Mouse (Mus musculus): ENCODE measurements at regions not wholly inside any gene's neighbourhood (a gene's known extent, or its start where the extent isn't known, plus 50 kb on each side); places are given as distances from the start of the nearest gene placed in this dataset.

DNA sequence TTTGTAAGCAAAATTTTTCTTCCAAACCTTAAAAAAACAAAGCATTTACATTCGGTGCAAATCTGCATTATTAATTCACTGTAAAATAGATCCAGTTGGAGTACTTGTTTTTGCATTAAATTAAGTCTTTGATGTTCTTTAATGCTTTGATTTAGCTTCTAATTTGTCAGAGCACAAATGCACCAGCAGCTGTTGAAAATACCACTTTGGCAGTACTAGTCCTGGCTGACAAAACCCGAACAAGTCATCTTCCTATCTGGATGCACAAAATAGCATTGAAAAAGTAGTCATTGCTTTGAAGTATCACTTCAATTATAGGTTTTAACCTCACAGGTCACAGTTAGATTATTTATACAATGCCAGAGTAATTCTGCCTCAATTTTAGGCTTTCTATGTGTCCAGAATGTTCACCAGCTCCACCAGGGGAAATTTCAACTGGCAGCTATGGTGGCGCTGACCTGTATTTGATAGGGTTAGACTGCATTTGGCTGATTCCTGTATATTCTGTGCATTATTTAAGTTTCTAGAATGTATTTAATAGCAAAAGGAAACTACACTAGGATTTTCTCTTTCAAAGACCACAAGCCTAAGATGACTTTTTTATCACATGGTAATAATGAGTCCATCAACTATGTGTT, 163.3 kb upstream of the Zic1 start:
- H3K9ac ChIP-seq = no peak overlapping the region
- H3K36me3 ChIP-seq = no peaks in the 10 kb centered on the region
- 84% methylated on average over 3 of the region's 3 CpGs for WGBS
- ATAC-seq (ENCODE audit: low FRiP score, low read depth) = no peak
- H3K27ac ChIP-seq = no peak overlapping the region
- H3K4me1 ChIP-seq = no peaks in the 10 kb centered on the region
- H3K4me2 ChIP-seq (replicated peaks) = no peak overlapping the region
- no peaks in the 10 kb centered on the region for H3K27me3 ChIP-seq
- no peaks in the 10 kb centered on the region for H3K9me3 ChIP-seq
- no peak overlapping the region for H3K4me3 ChIP-seq

DNA sequence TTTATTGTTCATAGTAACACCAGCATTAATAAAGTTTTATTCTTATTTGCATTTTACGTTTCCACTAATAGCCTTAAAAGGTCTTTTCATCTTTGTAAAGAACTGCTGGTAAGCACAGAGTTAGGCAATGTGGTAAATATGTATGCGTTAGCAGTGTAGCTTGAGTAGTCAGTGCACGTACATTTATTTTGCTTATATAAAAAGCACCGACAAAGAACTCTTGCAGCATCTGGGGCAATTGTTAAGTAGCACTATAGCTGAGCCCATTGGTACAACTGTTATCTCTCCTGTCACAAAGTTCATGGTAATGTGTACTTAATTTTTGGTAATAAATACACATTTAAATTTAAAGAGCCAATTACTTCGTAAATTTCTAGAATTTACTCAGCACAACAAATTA, 162.8 kb upstream of the Zic1 start:
- Histone ChIP-seq H3K9ac (no peak overlapping the region), H3K4me3 (no peak overlapping the region), H3K4me1 (no peaks in the 10 kb centered on the region), H3K27ac (no peak overlapping the region), H3K9me3 (no peaks in the 10 kb centered on the region), H3K4me2 (replicated peaks) (no peak overlapping the region), H3K36me3 (no peaks in the 10 kb centered on the region), H3K27me3 (no peaks in the 10 kb centered on the region)
- WGBS = 65% methylated on average over 5 of the region's 5 CpGs
- ATAC-seq (ENCODE audit: low FRiP score, low read depth) = no peak

DNA sequence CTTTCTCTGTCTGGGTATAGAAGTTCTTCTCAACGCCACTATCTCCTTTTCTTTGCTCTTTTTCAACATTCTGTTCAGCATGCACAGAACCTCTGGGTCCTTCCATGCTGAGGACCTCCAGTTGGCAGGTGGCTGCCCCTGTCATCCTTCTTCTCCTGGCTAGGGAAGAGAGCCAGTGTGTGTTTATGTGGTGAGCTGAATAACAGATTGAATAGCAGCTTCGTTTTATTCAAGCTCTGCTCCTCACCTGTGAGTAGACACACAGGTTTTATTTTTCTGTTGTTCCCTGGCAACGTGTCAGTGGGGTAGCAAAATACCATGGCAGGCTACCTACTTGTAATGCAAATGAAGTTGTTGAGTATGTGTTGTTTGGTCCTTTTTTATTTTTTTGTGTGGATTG, 154.9 kb upstream of the Zic1 start:
- no peak overlapping the region for H3K4me2 ChIP-seq (replicated peaks)
- no peaks in the 10 kb centered on the region for H3K9me3 ChIP-seq
- H3K9ac ChIP-seq = no peak overlapping the region
- WGBS = 42% methylated on average over 3 of the region's 3 CpGs
- no peaks in the 10 kb centered on the region for H3K27me3 ChIP-seq
- ATAC-seq (ENCODE audit: low FRiP score, low read depth) = no peak
- H3K36me3 ChIP-seq = no peaks in the 10 kb centered on the region
- H3K4me1 ChIP-seq = no peaks in the 10 kb centered on the region
- no peak overlapping the region for H3K4me3 ChIP-seq
- no peak overlapping the region for H3K27ac ChIP-seq

DNA sequence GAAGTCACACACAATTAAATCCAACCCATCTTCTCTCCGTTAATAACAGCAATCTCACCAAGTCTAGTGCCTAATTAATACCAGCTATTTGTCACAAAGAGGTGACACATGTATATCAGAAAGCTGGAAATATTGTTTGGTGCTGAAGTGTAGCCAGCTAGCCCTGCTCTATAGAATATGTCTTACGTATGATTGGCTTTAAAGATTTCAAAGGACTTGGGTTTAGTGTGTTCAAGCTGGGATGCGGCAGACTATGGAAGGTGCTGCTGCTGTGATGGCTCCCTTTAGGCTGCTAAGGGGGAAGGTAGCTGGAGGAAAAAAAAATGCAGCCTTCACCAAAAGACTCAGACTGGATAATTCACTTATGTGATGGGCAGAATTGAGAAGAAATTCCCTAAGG, 144.1 kb upstream of the Zic1 start:
- 79% methylated on average over 3 of the region's 3 CpGs for WGBS
- Histone ChIP-seq H3K4me2 (replicated peaks) (no peak overlapping the region), H3K9ac (no peak overlapping the region), H3K4me3 (no peak overlapping the region), H3K9me3 (no peaks in the 10 kb centered on the region), H3K4me1 (no peaks in the 10 kb centered on the region), H3K27ac (no peak overlapping the region), H3K27me3 (no peaks in the 10 kb centered on the region), H3K36me3 (no peaks in the 10 kb centered on the region)
- no peak for ATAC-seq (ENCODE audit: low FRiP score, low read depth)

DNA sequence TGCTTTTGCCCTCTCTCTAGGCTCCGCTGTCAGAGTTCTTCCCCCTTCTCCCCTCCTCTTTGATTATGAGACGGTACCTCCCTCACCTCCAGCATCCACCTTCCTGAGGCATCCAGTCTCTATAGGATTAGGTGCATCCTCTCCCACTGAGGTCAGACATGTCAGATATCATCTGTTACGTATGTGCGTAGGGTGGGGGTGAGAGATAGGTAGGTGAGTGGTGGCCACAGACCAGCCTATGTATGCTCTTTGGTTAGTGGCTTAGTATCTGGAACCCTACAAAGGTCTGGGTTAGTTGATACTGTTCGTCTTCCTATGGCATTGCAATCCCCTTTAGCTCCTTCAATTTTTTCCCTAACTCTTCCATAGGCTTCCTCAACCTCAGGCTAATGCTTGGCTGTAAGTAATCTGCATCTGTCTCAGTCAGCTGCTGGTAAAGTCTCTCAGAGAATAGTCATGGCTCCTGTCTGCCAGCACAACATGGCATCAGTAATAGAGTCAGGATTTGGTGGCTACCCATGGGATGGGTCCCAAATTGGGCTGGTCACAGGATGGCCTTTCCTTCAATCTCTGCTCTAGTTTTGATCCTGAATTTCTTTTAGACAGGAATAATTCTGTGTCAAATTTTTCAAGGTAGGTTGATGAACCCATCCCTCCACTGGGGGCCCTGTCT, 138.2 kb upstream of the Zic1 start:
- Histone ChIP-seq H3K27me3 (no peaks in the 10 kb centered on the region), H3K9ac (no peak overlapping the region), H3K4me3 (no peak overlapping the region), H3K36me3 (no peaks in the 10 kb centered on the region), H3K27ac (no peak overlapping the region), H3K4me2 (replicated peaks) (no peak overlapping the region), H3K9me3 (0 out of 2 replicates have a peak, but pooled peaks cover 4% of the 10 kb centered on the region), H3K4me1 (no peaks in the 10 kb centered on the region)
- 63% methylated on average over 5 of the region's 5 CpGs for WGBS
- ATAC-seq (ENCODE audit: low FRiP score, low read depth) = no peak

DNA sequence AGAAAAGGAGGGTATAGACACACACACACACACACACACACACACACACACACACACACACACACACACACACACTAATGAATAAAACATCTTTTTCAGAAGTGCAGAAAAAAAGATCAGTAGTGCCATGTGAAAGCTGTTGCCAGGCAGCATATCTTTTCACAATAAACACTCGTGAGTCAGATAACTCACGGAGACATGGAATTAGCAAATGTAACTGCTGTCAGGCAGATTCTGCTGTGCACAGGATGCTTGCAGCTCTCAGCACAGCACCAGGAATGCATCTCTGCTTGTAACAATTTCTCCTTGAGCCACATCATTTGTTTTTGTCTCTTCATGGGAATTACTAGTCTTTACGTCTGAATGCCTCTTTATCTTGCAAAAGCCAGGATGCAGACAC, 111.0 kb upstream of the Zic1 start:
- Histone ChIP-seq H3K4me2 (replicated peaks) (no peak overlapping the region), H3K27ac (no peak overlapping the region), H3K4me3 (no peak overlapping the region), H3K27me3 (no peaks in the 10 kb centered on the region), H3K9me3 (no peaks in the 10 kb centered on the region), H3K9ac (no peak overlapping the region), H3K36me3 (no peaks in the 10 kb centered on the region), H3K4me1 (no peaks in the 10 kb centered on the region)
- no peak for ATAC-seq (ENCODE audit: low FRiP score, low read depth)
- 55% methylated on average over 3 of the region's 3 CpGs for WGBS

DNA sequence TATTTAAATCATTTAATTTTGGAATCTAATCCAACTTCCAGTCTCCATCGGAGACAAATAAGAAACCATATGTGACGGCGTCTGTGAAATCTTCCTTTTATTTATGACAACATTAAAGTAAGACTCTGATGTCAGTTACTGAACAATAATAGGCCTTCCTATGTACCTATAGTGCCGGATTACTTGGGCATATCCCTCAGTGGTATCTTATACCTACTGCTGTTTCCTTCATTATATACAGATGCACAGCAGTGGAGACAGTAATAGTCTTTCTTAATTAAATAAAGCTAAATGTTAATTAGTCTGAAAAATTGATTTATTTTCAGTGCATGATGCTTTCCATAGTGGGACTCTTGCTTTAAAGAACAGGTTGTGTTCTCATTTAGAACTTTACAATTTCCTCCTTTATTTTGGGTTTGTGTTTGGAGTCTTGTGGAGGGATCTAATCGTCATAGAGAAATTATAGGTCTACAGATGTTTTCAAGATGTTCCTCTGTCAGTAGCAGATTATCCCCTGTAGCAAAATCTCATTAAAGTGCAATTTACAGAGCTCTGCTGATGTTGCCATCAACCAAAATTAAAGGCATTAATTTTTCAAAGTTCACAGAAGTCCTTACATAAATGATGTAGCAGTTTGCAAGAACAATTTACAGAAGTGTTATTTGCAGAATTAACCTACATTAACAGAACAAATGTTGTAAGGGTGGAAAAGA, 97.3 kb upstream of the Zic1 start:
- ATAC-seq (ENCODE audit: low FRiP score, low read depth) = no peak
- no peaks in the 10 kb centered on the region for H3K9me3 ChIP-seq
- no peaks in the 10 kb centered on the region for H3K27me3 ChIP-seq
- H3K27ac ChIP-seq = no peak overlapping the region
- 37% methylated on average over 5 of the region's 5 CpGs for WGBS
- H3K36me3 ChIP-seq = no peaks in the 10 kb centered on the region
- H3K9ac ChIP-seq = no peak overlapping the region
- H3K4me3 ChIP-seq = no peak overlapping the region
- H3K4me2 ChIP-seq (replicated peaks) = no peak overlapping the region
- no peaks in the 10 kb centered on the region for H3K4me1 ChIP-seq

DNA sequence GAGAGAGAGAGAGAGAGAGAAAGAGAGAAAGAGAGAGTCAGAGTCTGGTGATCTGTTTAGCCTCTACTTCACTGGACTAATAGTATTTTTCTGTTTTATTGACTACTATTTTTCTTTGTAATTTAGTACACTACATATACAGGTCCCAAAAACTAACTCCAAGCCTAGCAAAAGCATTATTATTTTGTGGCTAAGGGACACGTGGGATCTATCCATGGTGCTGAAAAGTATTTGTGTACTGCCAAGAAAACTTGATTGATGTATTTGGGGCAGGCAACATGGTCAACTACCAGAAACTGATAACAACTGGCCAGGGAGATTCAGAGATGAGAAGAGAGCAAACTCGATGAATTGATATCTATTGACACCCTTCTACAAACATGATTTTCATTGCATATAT, 94.3 kb upstream of the Zic1 start:
- Histone ChIP-seq H3K4me1 (no peaks in the 10 kb centered on the region), H3K36me3 (no peaks in the 10 kb centered on the region), H3K4me3 (no peak overlapping the region), H3K27ac (no peak overlapping the region), H3K27me3 (no peaks in the 10 kb centered on the region), H3K9me3 (no peaks in the 10 kb centered on the region), H3K9ac (no peak overlapping the region), H3K4me2 (replicated peaks) (no peak overlapping the region)
- ATAC-seq (ENCODE audit: low FRiP score, low read depth) = no peak
- WGBS = 31% methylated on average over 2 of the region's 2 CpGs

DNA sequence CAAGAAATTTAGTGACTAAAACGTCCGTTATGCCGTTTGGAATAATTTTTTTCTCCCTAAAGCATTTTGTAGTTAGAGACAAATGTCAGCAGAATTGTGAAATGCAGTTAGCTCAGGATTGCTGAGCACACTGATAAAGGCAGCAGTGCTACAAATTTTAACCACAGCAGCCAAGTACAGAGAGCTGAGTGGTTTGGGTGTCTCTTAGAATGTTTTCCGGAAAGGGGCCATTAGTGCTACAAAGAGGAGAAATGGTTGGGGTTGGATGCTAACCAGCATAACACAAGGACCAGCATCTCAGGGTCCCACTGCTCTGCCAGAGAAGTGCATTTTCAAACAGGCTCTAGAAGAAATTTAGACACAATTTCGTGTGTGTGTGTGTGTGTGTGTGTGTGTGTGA, 91.2 kb upstream of the Zic1 start:
- Histone ChIP-seq H3K4me1 (no peaks in the 10 kb centered on the region), H3K9ac (no peak overlapping the region), H3K27ac (no peak overlapping the region), H3K36me3 (no peaks in the 10 kb centered on the region), H3K4me2 (replicated peaks) (no peak overlapping the region), H3K9me3 (no peaks in the 10 kb centered on the region), H3K27me3 (no peaks in the 10 kb centered on the region), H3K4me3 (no peak overlapping the region)
- WGBS = 64% methylated on average over 5 of the region's 5 CpGs
- no peak for ATAC-seq (ENCODE audit: low FRiP score, low read depth)

DNA sequence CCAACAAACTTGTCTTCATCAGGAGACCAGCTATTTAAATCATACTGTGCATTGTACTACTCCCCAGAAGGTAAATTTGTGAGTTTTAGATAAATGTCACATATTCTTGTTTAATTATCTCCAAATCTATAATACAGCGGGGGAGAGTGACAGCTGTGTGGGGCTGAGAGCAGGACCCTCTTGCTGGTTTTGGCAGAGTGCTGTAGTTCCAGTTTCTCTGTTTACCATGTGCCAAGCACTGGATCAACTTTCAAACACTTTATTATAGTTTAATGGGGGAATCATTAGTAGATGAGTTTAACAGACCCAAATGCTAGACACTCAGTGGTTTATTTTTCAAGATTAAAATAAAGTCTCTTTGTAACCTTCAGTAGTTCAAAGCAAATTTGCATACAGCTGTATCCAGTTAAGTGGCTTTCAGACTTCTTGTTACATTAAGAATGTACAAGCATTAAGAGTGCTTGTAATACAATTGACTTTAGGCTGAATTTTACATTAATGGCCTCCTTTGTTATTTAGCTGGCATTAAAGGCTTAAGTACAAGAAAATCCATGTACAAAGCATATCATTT, 90.7 kb upstream of the Zic1 start:
- no peaks in the 10 kb centered on the region for H3K27me3 ChIP-seq
- 60% methylated on average over 1 of the region's 1 CpGs for WGBS

DNA sequence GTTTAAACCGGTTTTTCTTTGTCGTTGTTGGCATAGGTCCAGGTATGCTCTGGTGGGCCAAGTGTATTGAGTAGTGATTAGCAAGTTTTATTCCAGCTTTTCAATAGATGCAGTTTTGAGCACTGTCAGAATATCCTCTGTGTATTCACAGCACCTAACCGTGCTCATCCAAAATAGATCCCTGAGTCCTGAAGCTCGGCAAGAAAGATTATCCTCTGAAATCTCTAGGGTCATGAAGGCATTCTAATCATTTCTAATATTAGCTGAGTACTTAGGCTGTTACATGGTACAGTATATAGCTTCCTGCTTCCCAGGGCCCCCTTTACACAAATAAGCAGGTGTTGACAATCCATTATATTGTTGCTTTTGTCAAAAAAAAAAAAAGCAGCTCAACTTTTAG, 73.5 kb upstream of the Zic1 start:
- Histone ChIP-seq H3K4me2 (replicated peaks) (no peak overlapping the region), H3K4me3 (no peak overlapping the region), H3K27me3 (no peaks in the 10 kb centered on the region), H3K27ac (no peak overlapping the region), H3K36me3 (no peaks in the 10 kb centered on the region), H3K9ac (no peak overlapping the region), H3K4me1 (no peaks in the 10 kb centered on the region), H3K9me3 (no peaks in the 10 kb centered on the region)
- WGBS = 76% methylated on average over 4 of the region's 4 CpGs
- no peak for ATAC-seq (ENCODE audit: low FRiP score, low read depth)

More for the DNA sequence above, 90.7 kb upstream of the Zic1 start:
- Histone ChIP-seq H3K4me3 (no peak overlapping the region), H3K27ac (no peak overlapping the region), H3K4me2 (replicated peaks) (no peak overlapping the region), H3K36me3 (no peaks in the 10 kb centered on the region), H3K9ac (no peak overlapping the region), H3K9me3 (no peaks in the 10 kb centered on the region), H3K4me1 (no peaks in the 10 kb centered on the region)
- no peak for ATAC-seq (ENCODE audit: low FRiP score, low read depth)
